Comparison of ENCODE assay signal across 8 mouse cellular contexts in the genomic region with DNA sequence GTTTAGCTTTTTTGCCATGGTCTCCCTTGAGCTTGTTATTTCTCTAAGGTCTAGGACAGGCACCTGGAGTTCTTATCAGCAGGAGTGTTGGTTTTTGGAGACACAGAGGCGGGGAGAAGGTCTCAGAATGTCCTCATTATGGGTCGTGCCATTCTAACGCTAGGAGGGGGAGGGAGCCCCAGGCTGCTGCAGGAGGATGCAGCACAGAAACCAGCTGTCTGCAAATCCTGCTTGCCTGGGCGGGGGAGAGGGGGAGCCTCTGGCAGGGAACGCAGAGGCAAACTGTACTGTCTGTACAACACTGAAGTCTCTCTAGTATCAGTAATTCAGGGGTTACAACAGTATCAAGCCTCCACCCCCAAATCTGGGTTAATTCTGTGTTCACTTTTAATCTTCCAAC.
DNase-seq lines count a peak whose midpoint lies in the region; ATAC-seq and TF ChIP-seq lines count a peak whose summit lies in the region.

No protein-coding gene starts in this region.

- peak; percentile 38 for DNase-seq in layer of hippocampus, adult 11-12 months (ENCODE audit: low spot score)
- DNase-seq in layer of hippocampus, adult 9-10 months (ENCODE audit: low spot score), result no peak
- peak; percentile 54 for DNase-seq in embryo, embryonic 11 days
- peak; percentile 38 for DNase-seq in hindbrain, postnatal 0 days (ENCODE audit: low spot score)
- peak; percentile 28 for DNase-seq in right cerebral cortex, postnatal 25 days
- DNase-seq in spleen, postnatal 36 days (ENCODE audit: low spot score in 2 of 2), result no peak
- DNase-seq in heart, embryonic 10.5 days (ENCODE audit: low spot score), result no peak

- no peak for TF ChIP-seq CTCF in hindbrain, postnatal 0 days (IDR thresholded peaks at IDR 0.05; ENCODE audit: low read depth)

- H3K9ac ChIP-seq in hindbrain, postnatal 0 days (replicated peaks; ENCODE audit: low read length), result no peak overlapping the region

- 0 out of 2 replicates have a peak overlapping the region, but pooled peaks have one; percentile 5 for H3K4me2 ChIP-seq in hindbrain, postnatal 0 days (ENCODE audit: low read depth, low read length)

- WGBS in hindbrain, postnatal 0 days, result 8% methylated on average over 5 of the region's 5 CpGs
- 5% methylated on average over 5 of the region's 5 CpGs for WGBS in heart, embryonic 10.5 days

- no peaks in the 10 kb centered on the region for H3K36me3 ChIP-seq in hindbrain, postnatal 0 days (ENCODE audit: insufficient read depth, low read length)
- no peaks in the 10 kb centered on the region for H3K36me3 ChIP-seq in heart, embryonic 10.5 days

- no peak overlapping the region for H3K27ac ChIP-seq in hindbrain, postnatal 0 days
- no peak overlapping the region for H3K27ac ChIP-seq in heart, embryonic 10.5 days

- no peaks in the 10 kb centered on the region for H3K9me3 ChIP-seq in hindbrain, postnatal 0 days (ENCODE audit: low read length)
- no peaks in the 10 kb centered on the region for H3K9me3 ChIP-seq in heart, embryonic 10.5 days

- no peaks in the 10 kb centered on the region for H3K27me3 ChIP-seq in hindbrain, postnatal 0 days (ENCODE audit: insufficient read depth, low read length)
- no peaks in the 10 kb centered on the region for H3K27me3 ChIP-seq in heart, embryonic 10.5 days (ENCODE audit: insufficient read depth, poor library complexity, severe bottlenecking)

- ATAC-seq in hindbrain, postnatal 0 days, result peak; percentile 53; the same call in 1 of the 2 replicates
- ATAC-seq in megakaryocyte-erythroid progenitor cell, adult 5-6 weeks (replicated peaks; ENCODE audit: low FRiP score, low TSS enrichment, poor library complexity, severe bottlenecking), result no peak

- no peak overlapping the region for H3K4me3 ChIP-seq in hindbrain, postnatal 0 days (ENCODE audit: low read length)
- H3K4me3 ChIP-seq in heart, embryonic 10.5 days, result no peak overlapping the region

- H3K4me1 ChIP-seq in hindbrain, postnatal 0 days (ENCODE audit: insufficient read depth, low read length), result no peaks in the 10 kb centered on the region; the same call in 1 of the 2 replicates
- peaks cover 14% of the 10 kb centered on the region; the same call in 1 of the 2 replicates for H3K4me1 ChIP-seq in heart, embryonic 10.5 days

Comparison
In these comparisons a context has a peak if more than half of its experiments do, and no peak if none do; other contexts are left out.
1. DNase-seq: peak in layer of hippocampus, adult 11-12 months (single experiment), embryo, embryonic 11 days (single experiment), hindbrain, postnatal 0 days (single experiment) and right cerebral cortex, postnatal 25 days (single experiment); none in layer of hippocampus, adult 9-10 months (single experiment), spleen, postnatal 36 days (0 of 2) and heart, embryonic 10.5 days (single experiment).